Mouse (Mus musculus): ENCODE data around the gene Kcnn1. TPM values are rescaled to one million over a fixed set of nuclear protein-coding genes. Genes with fewer than 3 reads are reported as not detected.

Gene Kcnn1
- total RNA-seq, 2 experiments from 2014 or later = 29.6 to 48.2 TPM

DNA sequence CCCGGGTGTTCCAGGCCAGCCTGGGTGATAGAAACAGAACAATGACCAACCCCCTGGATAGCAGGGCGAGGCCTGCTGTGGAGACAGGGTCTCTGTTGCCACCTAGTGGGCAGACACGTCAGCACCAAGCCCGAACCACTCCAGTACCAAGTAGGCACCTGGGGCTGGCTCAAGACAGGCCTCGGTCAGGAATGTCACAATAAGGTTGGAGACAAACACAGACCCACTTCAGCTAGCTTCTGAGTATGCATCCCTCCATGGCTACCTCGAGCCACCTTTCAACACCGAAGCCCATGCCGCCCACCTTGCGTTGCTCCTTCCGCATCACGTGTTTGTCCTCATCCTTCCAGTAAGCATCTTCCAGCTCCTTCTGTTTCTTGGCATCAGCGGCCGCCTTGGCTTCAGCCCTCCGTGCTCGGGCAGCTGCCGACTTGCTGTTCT lies 6.6 kb upstream of the Kcnn1 start:
- intact Hi-C loops (cut with DNase I) = no loop called here
- peak; percentile 81 for DNase-seq

DNA sequence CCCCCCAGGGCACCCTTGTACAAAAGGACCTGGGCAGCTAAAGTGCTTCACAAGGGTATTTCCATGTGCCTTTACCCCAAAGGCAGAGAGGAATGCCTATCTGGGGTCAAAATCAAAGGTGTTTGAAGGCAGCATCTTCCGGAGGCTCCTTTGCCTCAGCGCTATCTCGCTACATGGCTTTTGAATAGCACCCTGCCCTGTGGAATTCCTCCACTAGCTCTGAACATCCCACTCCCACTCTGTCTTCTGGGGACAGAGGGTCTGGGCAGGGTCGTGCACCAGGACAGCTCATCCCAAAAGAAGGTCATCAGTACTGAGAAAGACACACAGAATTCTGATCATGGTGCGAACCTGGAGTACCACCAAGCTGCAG lies 6.1 kb upstream of the Kcnn1 start:
- no peak for DNase-seq
- intact Hi-C loops (cut with DNase I) = no loop called here

DNA sequence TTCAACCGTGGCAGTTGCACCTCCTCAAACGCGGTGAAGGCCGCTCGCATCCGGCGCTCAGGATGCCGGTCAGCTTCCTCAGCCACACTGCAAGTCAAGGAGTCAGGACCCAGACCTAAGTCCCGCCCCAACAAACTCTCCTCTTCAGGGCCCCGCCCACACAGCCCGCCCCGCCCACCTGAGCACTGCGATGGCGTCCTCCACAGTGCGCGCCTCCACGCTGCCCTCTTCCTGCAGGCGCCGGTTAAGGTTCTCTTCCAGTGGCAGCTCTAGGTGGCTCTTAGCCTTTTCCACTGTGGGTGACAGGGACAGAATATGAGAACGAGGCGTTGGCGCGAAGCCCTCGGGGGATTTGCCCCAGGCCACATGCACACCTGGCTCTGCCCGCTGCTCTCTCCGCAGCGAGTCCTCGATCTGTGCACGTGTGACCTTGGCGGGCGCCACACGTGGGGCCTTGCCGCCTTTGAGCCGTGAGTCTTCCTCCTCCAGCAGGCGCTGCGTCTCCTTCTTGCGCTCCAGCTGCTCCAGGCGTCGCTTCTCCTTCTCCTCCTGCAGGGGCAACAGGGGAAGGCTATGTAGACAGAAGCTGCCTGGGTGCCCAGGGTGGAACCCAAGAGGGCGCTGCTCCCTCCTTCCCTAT lies 5.6 kb upstream of the Kcnn1 start:
- intact Hi-C loops (cut with DNase I) = no loop called here
- DNase-seq = no peak

DNA sequence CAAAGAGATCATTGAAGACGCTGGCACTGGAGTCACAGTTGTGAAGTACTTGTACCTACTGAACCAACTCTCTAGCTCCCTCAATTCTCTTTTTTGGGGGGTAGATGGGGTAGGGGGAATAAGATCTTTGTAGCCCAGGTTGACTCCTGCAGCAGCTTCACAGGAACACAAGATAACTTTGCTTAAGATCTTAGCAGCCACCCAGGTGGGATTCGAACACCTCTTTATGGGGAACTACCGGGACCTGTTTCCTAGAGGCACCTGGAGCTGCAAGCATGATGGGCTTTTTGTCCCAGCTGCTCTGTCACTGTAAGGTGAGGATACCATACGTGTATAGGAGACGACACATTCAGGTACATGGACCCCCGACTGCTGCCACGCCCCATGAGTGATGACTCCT lies 3.5 kb upstream of the Kcnn1 start:
- no peak for DNase-seq
- intact Hi-C loops (cut with DNase I) = no loop called here

DNA sequence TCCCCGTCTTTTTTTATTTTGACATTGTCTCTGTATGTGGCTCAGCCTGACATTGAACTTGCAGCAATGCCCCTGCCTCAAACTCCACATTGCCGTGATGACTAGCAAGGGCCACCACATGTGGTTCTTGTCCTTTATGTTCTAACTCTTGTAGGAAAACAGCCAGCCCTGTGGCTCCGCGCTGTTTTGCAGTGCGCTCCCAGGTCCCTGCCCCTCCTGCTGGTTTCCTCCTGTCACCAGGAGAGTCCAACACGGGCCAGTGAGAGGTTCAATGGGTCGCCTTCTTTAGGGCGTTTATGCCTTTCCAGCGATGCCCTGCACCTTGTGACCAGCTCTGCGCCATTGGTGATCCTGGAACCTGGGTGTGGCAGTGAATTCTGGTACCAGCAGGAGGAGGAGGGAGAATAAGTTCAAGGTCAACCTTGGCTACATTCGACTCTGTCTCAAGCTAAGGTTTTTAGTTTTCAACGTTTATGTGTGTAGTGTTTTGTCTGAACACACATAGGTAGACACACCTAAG lies 3.0 kb upstream of the Kcnn1 start:
- DNase-seq = no peak
- intact Hi-C loops (cut with DNase I) = no loop called here

DNA sequence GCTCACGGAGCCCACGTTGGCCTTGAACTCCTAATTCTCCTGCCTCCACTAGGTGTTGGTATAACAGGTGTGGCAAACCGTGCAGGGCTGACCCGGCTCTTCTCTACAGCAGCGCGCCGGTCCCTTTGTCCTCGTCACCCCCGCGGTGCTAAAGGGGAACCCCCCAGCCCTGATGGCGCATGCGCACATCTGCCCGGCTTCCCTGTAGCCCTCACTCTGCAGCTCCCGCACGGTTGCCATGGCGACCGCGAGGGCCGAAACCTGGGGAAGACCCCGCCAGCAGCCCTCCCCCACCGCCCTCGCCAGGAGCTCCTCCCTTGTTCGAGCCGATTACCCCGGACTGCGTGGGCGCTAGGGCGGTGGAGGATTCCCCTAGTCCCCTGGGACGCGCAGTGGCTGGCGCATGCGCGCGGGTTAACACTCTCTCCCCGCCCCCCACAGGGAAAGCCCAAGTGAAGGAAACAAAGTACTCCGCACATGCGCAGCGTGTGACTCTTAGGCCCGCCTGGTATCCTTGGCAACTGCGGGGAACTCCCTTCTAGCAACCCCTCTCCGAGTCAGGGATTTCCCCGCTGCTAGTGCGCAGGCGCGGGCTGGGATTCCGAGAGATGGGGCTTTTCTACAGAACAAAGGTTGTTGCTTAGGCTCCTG lies 2.4 kb upstream of the Kcnn1 start:
- intact Hi-C loops (cut with DNase I) = no loop called here
- peak; percentile 100 for DNase-seq

DNA sequence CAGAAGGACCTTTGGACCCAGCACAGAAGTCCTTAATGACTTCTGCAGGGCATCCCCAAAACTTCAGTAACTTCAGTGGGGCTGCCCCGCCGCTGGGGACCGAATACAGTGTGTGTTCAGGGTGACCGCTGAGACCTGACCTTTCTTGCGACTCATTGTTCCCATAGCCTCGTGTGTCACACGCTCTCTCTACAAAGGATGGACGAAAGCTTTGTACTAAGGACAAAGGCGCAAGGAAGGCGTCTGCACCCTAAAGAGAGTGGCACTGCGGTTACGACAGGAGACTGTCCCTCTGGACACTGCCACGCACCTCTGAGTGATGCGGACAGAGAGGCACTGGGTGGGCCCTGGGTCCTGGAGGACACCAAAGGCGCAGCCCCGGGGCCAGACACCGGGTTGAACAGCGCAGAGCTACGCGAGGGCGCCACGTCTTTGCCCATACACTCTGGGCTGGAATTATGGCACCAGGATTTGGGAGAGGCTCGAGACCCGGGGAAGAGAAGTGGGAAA lies 1.7 kb upstream of the Kcnn1 start:
- intact Hi-C loops (cut with DNase I) = no loop called here
- no peak for DNase-seq

DNA sequence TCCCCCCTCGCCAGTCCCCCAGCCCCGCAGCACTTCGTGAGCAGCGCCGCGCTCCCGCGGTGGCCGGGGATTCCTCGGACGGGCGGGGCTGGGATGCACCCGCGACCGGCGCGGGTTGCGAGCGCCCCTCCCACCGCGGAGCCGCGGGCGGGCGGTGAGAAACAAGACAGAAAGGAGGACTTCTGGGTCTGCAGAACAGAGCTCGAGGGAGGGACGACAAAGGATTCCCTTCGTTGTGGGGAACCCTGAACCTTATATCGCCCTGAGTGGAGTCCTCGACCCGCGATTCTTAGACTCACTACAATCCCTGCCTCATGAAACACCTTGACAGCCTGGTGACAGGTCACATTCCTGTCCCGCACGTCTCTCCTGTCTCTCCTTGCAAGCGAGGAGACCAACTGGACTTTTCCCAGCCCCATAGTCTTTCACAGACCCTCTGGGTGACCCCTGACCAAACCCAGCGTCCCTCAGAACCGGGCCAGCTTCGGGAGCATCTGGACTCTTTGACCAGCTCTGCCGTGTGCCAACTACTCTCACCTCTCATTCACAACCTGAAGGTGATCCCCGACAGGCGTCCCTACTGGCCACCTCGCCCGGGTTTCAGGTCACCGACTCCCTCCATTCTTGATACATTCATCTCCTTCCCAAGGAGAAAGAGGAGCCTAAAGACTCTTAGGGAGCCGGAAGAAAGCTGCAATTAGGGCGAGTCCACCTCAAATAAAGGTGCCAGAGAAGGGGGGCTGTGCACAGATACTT lies 1.1 kb upstream of the Kcnn1 start:
- intact Hi-C loops (cut with DNase I) = no loop called here
- no peak for DNase-seq

DNA sequence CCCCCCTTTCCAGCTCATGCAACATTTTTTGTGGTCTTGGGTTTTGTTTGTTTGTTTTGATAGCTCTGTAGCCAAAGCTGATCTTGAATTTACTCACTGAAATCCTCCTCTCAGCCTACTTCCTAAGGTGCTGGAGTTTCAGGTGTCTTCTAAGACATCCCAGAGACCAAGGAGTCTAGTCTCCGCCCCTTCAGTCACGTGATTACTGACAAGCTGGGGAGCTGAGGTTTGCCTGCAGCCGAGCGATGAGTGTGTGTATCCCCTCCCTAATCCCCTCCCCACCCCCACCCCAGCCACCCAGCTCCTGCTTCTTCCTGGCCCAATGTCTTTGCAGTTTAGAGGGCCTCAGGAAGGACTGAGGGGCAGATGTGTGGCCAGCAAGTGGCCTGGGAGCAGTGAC lies 5.5 kb downstream of the Kcnn1 start:
- intact Hi-C loops (cut with DNase I) = no loop called here
- no peak for DNase-seq

DNA sequence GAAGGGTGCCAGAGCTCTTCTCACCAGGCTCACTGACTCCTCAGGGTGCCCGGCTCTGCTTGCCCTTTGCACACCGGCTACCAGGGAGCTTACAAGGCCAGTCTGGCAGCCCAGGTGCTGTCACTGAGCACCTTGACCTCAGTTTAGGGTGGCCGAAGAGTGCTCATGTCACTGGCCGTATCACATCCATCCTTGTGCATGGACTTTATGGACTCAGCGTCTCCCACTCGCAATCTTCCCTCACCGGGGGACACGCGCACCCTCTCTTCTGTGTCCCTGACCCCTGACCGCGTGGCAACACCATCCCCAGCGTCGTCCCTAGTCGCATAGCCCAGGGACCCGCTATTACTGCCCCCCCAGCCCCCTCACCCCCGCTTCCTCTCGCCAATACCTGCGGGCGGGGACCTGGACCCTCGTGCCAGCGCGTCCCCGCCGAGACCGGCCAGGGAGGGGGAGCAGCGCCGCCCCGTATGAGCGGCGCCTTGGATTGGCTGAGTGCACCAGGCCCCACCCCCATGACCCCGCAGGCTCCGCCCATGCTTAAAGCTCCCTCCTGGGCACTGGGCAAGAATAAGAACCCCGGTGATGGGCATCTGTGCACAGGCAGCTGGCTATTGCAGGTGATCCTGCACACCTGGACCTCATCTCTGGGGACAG lies 6.4 kb downstream of the Kcnn1 start:
- intact Hi-C loops (cut with DNase I) = no loop called here
- DNase-seq = peak; percentile 67

DNA sequence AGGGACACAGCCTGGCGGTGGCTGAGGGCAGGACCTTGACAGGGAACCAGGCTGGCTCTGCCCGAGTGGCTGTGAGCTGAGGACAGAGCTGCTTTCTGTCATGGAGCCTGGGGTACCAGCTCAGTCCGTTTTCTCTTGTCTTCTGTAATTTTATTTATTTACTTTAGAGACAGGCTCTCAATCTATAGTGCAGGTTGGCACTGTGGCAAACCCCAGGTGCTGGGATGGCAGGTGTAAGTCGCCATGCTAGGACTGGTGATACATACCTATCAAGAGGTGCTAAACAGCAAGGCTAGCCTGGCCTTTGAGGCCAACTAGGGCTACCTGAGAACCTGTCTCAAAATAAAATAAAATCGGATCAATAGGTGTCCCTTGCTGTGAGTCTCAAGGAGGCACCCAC lies 7.0 kb downstream of the Kcnn1 start:
- DNase-seq = no peak
- intact Hi-C loops (cut with DNase I) = no loop called here

DNA sequence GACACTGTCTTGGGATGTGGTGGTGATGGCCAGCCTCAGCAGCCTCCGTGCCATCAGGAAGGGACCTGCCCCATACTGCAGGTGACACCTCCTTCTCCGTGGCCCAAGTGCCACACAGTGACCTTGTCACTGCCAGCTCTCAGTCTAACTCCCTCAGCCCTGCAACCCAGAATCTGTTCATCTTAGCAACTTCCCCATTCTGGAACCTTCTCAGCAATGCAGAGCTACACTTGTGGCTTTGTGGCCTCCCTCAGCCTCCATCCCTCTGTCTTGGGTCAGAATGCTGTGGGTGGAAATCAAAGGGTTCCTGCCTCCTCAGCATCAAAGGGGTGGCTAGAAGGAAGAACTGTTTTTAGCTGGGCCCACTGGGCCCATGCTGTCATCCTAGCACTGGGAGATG lies 9.2 kb downstream of the Kcnn1 start:
- DNase-seq = no peak
- intact Hi-C loops (cut with DNase I) = no loop called here

DNA sequence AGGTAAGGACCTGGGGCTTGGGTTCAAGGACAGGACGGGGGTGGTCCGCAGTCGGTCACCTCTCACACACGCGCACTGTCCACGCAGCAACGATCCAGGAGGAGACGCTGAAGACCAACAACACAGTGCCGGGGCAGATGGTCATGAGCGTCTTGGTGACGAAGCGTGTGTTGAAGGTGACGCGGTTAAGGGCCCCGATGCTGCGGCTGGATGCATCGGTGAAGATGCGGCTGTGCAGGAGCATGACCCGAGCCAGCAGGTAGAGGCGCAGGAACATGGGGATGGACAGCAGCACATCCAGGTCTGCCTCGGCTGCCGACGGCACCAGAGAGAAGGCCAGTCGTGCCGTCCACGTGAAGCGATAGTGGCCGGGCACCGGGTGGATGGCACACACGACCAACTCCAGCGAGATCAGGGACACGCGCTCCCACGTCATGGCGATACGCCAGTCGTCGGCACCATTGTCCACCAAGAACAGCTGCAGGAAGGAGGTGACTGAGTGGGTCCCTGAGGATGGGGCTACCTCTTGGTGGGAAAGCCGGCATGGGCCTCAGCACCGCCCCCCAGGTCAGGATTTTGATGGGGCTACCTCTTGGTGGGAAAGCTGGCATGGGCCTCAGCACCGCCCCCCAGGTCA lies 10.3 kb downstream of the Kcnn1 start:
- DNase-seq = no peak

DNA sequence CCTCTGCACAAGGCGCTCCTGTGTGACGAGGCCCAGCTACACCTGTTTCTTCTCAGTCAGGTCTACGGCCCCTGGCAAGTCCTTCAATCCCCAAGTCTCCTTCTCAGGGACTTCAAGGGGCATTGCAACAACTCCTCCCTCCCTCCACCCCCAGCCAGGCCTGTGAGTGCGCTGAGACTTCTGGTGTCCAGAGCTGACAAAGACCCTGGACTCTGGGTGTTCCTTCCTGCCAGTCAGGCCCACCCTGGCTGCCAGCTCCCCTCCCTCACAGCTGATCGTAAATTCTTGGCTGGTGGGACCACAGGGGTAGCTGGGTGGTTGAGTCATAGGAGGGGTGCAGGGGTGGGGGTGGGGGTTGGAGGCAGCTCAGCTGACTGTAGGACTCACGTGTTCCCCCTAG lies 11.2 kb downstream of the Kcnn1 start:
- intact Hi-C loops (cut with DNase I) = no loop called here

More for the DNA sequence above, 10.3 kb downstream of the Kcnn1 start:
- intact Hi-C loops (cut with DNase I) = no loop called here

DNA sequence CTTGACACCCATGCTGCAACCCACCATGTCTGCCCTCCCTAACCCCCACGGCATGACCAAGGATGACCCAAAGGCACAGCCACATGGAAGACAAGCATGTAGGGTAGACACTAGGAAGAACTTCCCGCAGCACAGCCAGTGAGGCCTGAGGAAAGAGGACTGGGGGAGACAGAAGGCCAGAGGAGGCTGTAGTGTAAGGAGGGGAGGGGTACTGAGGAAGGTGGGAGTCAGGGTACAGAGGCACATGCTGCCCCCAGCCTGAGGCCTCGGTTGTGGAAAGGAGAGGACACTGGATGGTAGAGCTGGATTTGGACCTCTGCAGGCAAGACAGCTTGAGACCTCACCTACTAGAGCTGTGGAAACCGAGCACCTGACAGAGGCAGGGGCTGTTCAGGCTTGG lies 12.1 kb downstream of the Kcnn1 start:
- intact Hi-C loops (cut with DNase I) = no loop called here
- no peak for DNase-seq

More for the DNA sequence above, 11.2 kb downstream of the Kcnn1 start:
- DNase-seq = no peak

DNA sequence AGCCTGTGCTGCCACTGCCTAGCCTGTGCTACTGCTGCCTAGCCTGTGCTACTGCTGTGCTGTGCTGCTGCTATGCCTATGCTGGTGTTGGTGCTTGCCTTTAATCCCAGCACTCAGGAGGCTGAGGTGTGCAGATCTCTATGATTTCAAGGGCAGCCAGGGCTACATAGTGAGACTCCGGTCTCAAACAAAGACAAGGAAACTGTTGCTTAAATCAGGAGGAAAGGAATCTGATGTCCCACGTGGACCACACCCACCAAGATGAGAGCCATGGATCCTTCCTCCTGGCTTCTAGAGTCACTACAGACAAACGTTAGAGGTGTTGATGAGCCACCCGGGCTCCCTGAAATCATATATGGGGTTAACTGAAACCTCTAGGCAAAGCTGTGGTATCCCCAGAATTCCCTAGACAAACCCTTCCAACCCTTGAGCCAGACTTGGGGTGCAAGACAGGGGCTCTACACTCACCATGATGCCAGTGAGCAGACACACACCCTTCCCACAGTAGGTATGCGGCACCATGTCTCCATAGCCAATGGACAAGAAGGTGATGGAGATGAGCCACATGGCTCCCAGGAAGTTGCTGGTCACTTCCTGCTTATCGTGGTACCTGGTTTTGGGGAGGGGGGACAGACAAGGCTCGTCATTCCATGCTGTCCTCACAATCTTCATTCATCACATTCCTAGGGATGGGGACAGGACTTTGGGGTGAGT lies 12.8 kb downstream of the Kcnn1 start:
- intact Hi-C loops (cut with DNase I) = no loop called here
- no peak for DNase-seq

DNA sequence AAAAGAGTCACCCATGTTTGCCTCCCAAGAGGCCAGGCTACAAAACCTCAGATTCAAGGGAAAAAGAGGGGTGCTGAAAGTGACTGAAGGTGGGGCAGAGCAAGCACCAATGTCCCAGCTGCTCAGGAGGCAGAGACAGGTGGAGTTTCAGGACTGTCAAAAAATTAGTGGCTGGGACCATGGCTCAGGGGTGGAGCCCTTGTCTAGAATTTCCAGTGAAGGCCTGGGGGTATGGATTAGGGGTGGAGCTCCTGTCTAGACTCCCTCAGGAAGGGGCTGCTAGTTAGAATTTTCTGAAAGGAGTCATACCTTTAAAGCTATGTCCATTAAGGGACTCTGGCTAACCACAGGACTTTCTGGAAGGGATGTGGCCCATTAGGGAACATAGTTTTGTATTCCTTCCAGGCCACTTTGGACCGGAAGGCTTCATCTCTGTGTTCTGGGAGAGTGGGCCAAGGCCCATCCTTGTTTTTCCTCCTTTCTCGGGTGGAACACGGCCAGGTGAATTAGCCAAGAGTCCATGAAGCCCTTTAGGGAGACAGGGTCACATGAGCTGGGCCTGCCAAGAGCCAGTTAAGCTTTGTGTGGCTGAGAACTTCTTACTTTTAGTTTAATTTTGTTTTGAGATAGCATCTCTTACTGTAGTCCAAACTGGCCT lies 13.6 kb downstream of the Kcnn1 start:
- intact Hi-C loops (cut with DNase I) = no loop called here
- DNase-seq = no peak

DNA sequence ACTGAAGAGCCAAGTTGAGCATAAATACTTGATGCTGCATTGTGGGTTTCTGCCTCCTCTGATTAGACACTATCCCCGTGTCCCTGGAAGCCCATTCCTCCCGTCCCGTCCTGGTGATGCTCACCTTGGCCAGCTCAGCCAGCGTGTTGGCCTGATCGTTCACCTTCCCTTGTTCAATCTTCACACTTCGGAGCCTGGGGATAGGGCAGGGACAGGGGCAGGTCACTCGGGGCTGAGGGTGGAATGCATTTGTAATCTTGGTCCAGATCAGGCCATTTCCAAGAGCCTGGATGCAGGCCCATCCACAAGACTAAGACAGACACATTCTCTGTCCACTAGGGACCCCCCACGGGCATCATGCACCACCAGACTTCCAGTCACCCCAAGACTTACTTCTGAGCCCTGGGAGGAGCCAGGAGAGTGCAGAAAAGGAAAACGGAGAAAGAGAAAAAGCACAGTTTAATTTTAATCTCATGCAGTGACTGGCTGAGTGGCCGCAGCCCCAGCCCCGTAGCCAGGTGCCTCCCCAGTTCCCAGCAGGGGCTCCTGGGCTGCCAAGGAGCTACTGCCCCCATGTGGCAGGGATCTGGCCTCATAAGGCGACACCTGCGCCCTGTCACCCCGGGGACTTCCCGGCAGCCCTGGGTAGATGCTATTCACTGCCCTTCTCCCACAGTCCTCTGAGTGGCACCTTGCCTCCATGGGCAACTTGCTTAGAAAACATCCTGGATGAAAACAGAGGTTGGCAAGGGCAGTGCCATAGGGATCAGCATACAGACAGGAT lies 16.5 kb downstream of the Kcnn1 start:
- intact Hi-C loops (cut with DNase I) = no loop called here
- DNase-seq = no peak

DNA sequence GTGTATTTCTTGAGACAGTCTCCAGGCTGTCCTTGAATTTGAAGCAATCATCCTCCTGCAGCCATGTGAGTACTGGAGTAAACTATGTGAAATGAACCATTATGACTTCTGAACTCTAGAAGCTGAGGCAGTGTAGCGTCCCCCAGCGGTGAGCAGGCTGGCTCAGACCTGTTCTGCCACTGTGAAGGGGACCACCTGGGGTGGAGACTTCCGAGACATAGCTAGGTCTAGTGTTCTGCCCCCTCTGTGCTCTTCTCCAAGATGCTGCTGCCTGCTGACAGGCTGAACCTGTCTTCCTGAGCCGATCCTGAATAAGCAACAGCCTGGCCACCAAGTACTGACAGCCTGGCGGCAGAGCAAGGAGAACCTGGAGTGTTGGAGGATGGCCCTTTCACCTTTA lies 17.9 kb downstream of the Kcnn1 start:
- intact Hi-C loops (cut with DNase I) = no loop called here
- no peak for DNase-seq
